Mouse (Mus musculus) ES-CJ7 (cell line): Measurements from ENCODE around the gene Hirip3.

Experiments used
- DNase-seq: peaks from one replicate; pipeline ENCODE4 v3.0.0; 2011; ENCODE audit warnings: low read depth, low spot score

Hirip3 gene

DNA sequence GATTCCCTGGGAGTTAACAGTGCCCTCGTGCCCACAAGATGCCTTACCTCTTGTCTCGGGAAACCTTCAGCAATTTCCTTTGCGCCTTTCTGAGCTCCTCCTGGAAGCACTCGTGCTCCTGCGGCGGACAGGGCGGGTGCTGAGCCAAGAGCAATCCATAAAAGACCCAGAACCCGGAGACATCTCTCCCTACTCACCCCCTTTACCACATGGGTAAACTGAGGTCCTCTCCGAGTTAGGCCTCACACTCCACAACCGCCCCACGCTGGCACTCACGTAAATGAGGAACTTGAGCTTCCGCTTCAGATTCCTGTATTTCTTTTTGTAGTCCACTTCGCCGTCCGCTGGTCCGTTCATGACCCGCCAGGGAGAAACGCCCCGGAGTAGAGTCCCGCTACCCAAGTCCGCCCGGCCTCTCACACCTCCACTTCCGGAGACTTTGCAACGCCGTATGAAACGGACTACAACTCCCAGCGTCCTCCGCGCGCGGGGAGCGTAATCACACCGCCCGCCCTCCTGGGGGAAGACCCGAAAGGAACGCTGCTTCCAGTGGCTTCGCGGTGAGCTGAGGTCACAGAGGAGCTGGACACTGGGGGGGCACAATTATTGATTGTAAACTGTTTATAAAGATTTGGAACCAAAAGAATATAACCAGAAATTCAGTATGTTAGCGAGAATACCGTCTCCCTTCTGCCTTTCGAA is at the start of gene Hirip3:
Gene Hirip3 (plus strand): TSS at position 544 of the 702 bp plus-strand sequence.
- DNase-seq = peak; percentile 95

GRCm38 (mm10) chr7:126815726-126816222 is 46.0 kb upstream of the Hirip3 start:
- no peak for DNase-seq

GRCm38 (mm10) chr7:126816494-126816893 is 45.3 kb upstream of the Hirip3 start:
- no peak for DNase-seq

DNA sequence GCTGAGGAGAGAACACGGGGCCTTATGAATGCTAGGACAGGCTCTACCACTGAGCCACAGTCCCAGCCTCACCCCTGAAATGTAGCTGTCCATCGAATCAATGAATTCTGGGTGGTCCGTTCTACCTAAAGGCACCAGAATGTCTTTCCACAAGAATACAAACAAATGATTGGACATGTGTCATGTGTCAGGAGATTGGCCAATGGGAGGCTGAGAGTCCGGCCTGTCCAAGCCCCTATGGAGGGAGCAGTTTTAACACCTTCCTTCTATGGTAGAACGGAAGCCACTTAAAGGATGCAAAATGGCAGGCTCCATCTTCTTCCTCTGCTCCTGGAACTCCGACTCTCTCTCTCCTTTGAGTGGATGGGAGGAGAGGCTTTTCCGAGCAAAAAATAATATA is 44.2 kb upstream of the Hirip3 start:
- DNase-seq = peak; percentile 57

DNA sequence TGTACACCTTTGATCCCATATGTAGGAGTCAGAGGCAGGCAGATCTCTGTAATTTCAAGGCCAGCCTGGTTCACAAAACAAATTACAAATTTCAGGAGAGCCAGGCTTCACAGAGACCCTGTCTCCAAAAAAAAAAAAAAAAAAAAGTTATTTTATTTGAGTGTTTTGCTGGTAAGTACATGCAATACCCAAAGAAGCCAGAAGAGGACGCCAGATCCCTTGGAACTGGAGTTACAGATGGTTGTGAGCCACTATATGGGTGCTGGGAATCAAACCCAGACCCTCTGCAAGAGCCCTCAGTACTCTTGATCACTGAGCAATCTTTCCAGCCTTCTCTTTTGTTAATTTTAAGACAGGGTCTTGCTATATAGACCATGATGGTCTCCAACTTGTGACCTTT is 43.0 kb upstream of the Hirip3 start:
- DNase-seq = no peak

DNA sequence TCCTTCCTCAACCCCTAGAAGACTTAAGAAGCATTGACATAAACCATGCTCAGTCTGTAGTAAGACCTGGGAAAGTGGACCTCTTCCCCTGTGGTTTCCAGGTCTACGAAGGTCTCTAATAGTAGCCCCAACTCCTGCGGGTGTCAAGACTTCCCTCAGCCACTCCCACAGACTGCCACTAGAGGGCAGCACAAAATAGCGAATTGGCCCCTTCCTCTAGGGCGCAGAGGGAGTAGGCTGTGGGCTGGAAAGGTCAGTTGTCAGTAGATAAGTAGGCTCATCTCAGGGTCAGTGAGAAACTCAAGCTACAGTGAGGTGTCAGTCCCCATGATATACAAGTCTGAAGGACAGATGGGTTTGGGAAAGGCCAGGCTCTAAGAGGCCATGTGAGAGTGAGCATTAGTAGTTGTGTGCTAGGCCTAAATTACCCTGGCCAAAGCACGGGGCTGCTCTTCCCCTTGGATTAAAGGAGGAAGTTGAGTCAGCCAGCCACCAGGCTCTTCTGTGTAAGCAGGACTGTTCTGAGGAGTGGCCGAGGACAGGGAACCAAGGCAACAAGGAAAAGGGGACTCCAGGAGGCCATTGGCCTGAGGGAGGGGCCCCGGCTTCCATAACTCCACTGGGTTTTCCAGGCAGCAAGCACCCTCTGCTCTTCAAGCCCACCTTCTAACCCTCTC is 39.8 kb upstream of the Hirip3 start:
- peak; percentile 81 for DNase-seq

GRCm38 (mm10) chr7:126822741-126823140 is 39.0 kb upstream of the Hirip3 start:
- no peak for DNase-seq

- DNase-seq = no peak
Observed at GRCm38 (mm10) chr7:126823202-126823711, 38.5 kb upstream of the Hirip3 start.

DNA sequence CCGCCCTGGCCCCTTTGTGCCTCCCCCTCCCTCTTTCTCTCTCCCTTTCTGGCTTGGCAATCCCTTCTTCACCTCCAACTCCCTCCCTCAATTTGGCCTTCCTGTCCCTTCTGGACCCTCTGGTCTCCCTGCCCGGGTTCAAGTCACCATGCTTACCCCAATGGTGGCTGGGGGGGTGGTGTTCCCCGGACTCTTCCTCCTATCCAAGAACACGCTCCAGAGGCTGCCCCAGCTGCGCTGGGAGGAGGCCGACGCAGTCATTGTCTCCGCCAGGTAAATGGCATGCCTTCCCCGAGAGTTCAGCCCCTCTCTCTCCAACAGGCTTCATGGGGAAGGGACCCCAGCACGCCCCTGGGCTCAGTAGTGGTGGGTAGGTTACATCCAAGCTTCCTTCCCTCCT is 37.8 kb upstream of the Hirip3 start:
- DNase-seq = no peak

DNA sequence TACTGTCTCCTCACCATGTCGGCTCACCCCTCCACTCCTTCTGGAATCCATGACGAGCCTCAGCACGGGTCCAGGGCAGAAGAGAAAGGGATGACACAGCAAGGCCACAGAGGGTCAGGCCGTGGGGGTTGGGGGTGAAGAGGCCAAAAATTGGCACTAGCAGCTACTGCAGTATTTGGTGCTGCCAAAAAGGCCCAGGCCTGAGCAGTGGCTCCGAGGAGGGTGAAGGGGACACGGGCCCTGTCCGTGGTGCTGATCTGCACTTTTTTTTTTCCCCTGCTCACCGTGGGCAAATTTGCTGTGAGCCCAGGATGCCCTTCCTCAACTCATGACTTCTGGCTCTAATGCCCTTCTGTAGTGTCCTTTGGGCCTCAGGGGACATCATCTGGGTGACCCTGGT is 36.4 kb upstream of the Hirip3 start:
- no peak for DNase-seq

- no peak for DNase-seq
Observed at GRCm38 (mm10) chr7:126825952-126826351, 35.8 kb upstream of the Hirip3 start.

DNA sequence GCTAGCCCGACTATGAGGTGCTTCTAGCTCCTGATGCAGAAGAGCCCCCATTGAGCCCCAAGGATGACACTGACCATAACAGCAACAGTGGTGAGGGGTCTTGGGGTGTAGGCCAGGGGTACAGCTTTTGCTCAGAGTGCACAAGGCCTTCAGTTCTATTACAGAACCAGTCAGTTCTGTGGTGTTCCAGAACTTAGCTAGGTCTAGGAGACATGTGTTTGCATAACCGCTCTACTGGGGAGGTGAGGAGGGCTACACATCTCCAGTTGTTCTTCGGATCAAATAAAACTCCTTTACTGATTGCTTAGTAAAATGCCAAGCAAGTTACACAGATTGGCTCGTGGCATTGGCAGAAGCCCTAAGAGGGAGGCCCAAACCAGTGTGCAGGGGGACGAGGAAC is 30.2 kb upstream of the Hirip3 start, which contains the start of gene 4930451I11Rik:
Gene 4930451I11Rik (minus strand): TSS at position 101 of the 400 bp plus-strand sequence.
- DNase-seq = no peak

DNA sequence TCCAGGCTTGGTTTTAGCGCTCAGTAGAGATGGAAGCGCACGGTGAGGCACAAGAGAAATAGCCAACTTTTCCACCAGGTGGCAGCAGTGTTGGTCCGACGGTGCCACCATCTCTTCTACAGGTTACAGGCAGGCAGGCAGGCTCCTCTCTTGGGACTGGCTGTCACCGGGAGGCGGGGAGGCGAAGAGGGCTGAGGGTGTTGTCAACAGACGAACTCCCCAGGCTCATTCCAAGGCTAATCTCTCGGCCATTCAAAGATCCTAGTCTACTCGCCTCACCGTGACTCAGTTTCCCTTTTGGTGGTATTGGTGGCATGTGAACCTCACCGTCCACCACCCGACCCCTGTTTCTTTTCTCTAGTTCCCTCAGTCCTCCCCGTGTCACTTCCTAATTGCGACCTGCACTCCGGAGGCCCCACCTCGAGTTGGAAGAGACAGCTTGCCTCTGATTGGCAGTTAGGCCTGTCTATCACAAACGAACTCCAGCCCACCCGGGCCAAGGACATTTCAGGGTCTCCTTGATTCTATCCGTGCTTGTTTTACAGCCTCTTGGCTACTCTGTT is 29.7 kb upstream of the Hirip3 start:
- peak; percentile 98 for DNase-seq

- no peak for DNase-seq
Observed at GRCm38 (mm10) chr7:126833294-126833693, 28.5 kb upstream of the Hirip3 start.

- no peak for DNase-seq
Observed at GRCm38 (mm10) chr7:126843276-126843675, 18.5 kb upstream of the Hirip3 start.

- DNase-seq = no peak
Observed at GRCm38 (mm10) chr7:126845516-126845915, 16.3 kb upstream of the Hirip3 start.

- no peak for DNase-seq
Observed at GRCm38 (mm10) chr7:126847116-126847420, 14.7 kb upstream of the Hirip3 start, which contains the start of gene Doc2a. Doc2a (plus strand) TSS chr7:126847416.

DNA sequence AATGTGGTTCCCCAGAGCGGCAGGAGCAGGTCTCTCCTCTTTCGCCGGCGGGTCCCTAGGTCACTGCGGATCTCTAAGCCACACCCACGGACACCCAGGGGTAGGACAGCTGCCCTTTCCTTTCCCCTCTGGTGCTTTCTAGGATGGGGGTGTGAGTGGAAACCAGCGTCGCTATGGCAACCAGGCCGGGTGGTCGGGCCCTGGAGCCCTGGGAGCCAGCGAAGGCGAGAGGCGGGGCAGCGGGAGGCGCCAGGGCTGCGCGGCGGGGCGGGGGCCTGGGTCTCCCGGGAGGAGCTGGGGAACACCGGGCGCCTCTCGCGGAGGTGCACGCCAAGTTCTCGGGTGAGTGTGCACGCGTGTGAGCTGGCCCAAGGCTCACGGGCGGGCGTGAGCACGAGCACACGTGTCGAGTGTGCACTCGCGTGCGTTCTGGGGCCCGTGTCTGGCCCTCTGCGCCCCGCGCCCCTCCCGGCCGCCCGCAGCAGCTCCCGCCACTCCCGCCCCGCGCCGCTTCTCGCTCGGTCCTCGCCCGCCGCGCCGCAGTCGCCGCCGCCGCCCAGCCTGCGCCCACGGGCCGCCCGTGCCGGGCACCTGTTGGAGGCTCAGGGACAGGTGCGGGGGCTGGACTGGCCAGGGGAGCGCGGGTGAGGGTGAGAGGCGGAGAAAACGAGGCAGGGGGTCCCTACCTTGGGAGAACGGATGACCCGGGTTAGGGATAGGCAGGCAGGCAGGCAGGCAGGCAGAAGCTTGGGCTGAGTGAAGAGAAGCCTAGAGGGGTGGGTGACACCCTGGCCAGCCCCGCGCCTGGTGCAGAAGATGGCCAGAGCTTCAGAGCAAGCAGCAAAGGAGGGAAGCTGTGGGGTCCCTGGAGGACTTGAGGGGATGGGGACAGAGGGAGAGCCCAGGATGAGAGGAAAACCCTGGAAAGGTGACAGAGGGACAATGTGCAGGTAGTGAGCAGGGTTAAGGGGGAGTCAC is 14.1 kb upstream of the Hirip3 start:
- peak; percentile 50 for DNase-seq

GRCm38 (mm10) chr7:126848794-126849193 is 13.0 kb upstream of the Hirip3 start:
- DNase-seq = no peak

- no peak for DNase-seq
Observed at GRCm38 (mm10) chr7:126850161-126850560, 11.6 kb upstream of the Hirip3 start.

GRCm38 (mm10) chr7:126851192-126851591 is 10.6 kb upstream of the Hirip3 start:
- no peak for DNase-seq
